Mouse (Mus musculus) heart, adult 2 months (tissue): ENCODE results near the gene Nuak2.

ENCODE experiments used
- CTCF ChIP-seq: fragments of 200-600 bp; IDR thresholded peaks from 2 replicates; pipeline ENCODE4 v1.8.1; 2022; ENCODE audit warnings: antibody characterized with exemption, mild to moderate bottlenecking, moderate library complexity
- EP300 ChIP-seq: fragments of 200-500 bp; IDR thresholded peaks from 2 replicates; pipeline ENCODE4 v1.6.1; 2011; ENCODE audit warnings: low read depth, low read length, control low read depth; ENCODE audit not compliant: insufficient read depth

GRCm38 (mm10) chr1:132370681-132371173 lies 54.8 kb downstream of the Nuak2 start:
- TF ChIP-seq EP300: peak; percentile 30; the same call in 1 of the 2 replicates
- TF ChIP-seq CTCF: no peak
